Mouse (Mus musculus) forebrain, embryonic 11.5 days (tissue): ENCODE measurements around the gene Lamb2. TPM values are rescaled to one million over a fixed set of nuclear protein-coding genes. Genes with fewer than 3 reads are reported as not detected.

Experiments used
- ATAC-seq: fragments of 200-750 bp; cut with Nextera tagmentation; replicated peaks from 2 replicates; pipeline ENCODE4 v1.8.0; 2017; ENCODE audit warnings: moderate TSS enrichment; ENCODE audit not compliant: low FRiP score
- DNase-seq: peaks from one replicate; pipeline ENCODE4 v3.0.0-alpha.2; 2017; ENCODE audit warnings: low spot score
- H3K27ac ChIP-seq: fragments of 300-500 bp; sonication (generic); 2 replicates; pipeline ENCODE4 v1.5.1; 2014; ENCODE audit warnings: low read depth, low read length
- H3K27me3 ChIP-seq: fragments of 300-500 bp; sonication (generic); 2 replicates; pipeline ENCODE4 v1.6.1; 2014; ENCODE audit warnings: mild to moderate bottlenecking, low read length, mixed read lengths; ENCODE audit not compliant: control insufficient read depth, insufficient read depth
- H3K36me3 ChIP-seq: fragments of 300-500 bp; sonication (generic); 2 replicates; pipeline ENCODE4 v1.6.1; 2014; ENCODE audit warnings: mild to moderate bottlenecking, low read length, moderate library complexity, mixed read lengths; ENCODE audit not compliant: control insufficient read depth, insufficient read depth
- H3K4me1 ChIP-seq: fragments of 300-500 bp; sonication (generic); replicated peaks from 2 replicates; pipeline ENCODE4 v1.6.1; 2014; ENCODE audit warnings: low read length, mixed read lengths; ENCODE audit not compliant: control insufficient read depth, insufficient read depth
- H3K4me2 ChIP-seq: fragments of 300-500 bp; sonication (generic); 2 replicates; pipeline ENCODE4 v1.6.1; 2014; ENCODE audit warnings: low read depth, mild to moderate bottlenecking, low read length, moderate library complexity, mixed read lengths; ENCODE audit not compliant: severe bottlenecking
- H3K4me3 ChIP-seq: fragments of 300-500 bp; sonication (generic); 2 replicates; pipeline ENCODE4 v1.5.1; 2014; ENCODE audit warnings: low read depth, low read length
- H3K9ac ChIP-seq: fragments of 300-500 bp; sonication (generic); 2 replicates; pipeline ENCODE4 v1.6.1; 2014; ENCODE audit warnings: low read length
- H3K9me3 ChIP-seq: fragments of 300-500 bp; sonication (generic); 2 replicates; pipeline ENCODE4 v1.6.1; 2016; ENCODE audit warnings: low read length, mixed read lengths; ENCODE audit not compliant: control insufficient read depth
- WGBS: fragments of 180-500 bp; shearing (Covaris S2); extraction: QIAGEN DNeasy Blood & Tissue Kit; methylation state at CpG from one replicate; pipeline ENCODE4 v1.1.7; 2014; 5-methylcytosine and 5-hydroxymethylcytosine counted together
- polyA plus RNA-seq: library from polyadenylated mRNA; unstranded; fragments of >200 nt; fragmentation: Nextera tagmentation; extraction: Ambion mirVana; gene quantifications from 2 replicates; pipeline ENCODE4 v1.2.1, GENCODE M21; 2014

Lamb2 gene
- polyA plus RNA-seq, 1 experiment from 2014 or later, result 40.9 TPM

DNA sequence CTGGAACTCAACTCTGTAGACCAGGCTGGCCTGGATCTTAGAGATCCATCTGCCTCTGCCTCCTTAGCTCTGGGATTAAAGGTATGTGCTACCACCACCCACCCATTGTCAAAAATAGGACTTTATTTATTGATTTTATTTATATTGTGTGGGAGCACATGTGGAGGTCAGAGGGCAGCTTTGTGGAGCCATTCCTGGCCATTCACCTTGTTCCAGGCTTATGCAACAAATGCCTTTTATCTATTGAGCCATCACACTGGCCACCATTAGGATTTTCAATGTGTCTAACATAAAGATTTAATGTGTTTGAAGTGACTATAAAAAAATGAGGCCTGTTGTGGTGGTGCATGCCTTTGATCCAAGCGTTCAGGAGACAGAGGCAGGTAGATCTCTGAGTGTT is 52.0 kb downstream of the Lamb2 start:
- H3K36me3 ChIP-seq, result peaks cover 39% of the 10 kb centered on the region
- ATAC-seq (no peak), DNase-seq (no peak)
- H3K27ac ChIP-seq, result no peak overlapping the region
- H3K4me3 ChIP-seq, result no peak overlapping the region
- H3K9ac ChIP-seq, result no peak overlapping the region
- no peaks in the 10 kb centered on the region for H3K27me3 ChIP-seq
- H3K4me1 ChIP-seq, result no peaks in the 10 kb centered on the region
- H3K9me3 ChIP-seq, result no peaks in the 10 kb centered on the region
- WGBS, result 87% methylated on average over 1 of the region's 1 CpGs
- H3K4me2 ChIP-seq, result no peak overlapping the region

Other genes starting within 250 kb of the Lamb2 start
- 77.1 and 82.0 TPM in 2 replicates for gene Dag1, start 215.8 kb upstream of the Lamb2 start, polyA plus RNA-seq
- gene Nicn1, start 189.3 kb upstream of the Lamb2 start, polyA plus RNA-seq, result 46.8 and 61.8 TPM in 2 replicates
- gene Amt, start 182.9 kb upstream of the Lamb2 start, polyA plus RNA-seq, result 25.1 and 25.9 TPM in 2 replicates
- 298 and 303 TPM in 2 replicates for gene Rhoa, start 173.6 kb upstream of the Lamb2 start, polyA plus RNA-seq
- gene Tcta, start 173.6 kb upstream of the Lamb2 start, polyA plus RNA-seq, result 20.8 and 25.5 TPM in 2 replicates
- gene Gpx1, start 140.8 kb upstream of the Lamb2 start, polyA plus RNA-seq, result 740 and 778 TPM in 2 replicates
- gene Usp4, start 131.9 kb upstream of the Lamb2 start, polyA plus RNA-seq, result 131 and 138 TPM in 2 replicates
- gene 1700102P08Rik, start 86.9 kb upstream of the Lamb2 start, polyA plus RNA-seq, result 0.80 and 1.3 TPM in 2 replicates
- 0.69 and 0.89 TPM in 2 replicates for gene Ccdc36, start 51.3 kb upstream of the Lamb2 start, polyA plus RNA-seq
- not detected in 2 replicates for gene BC048562, start 43.3 kb upstream of the Lamb2 start, polyA plus RNA-seq
- 42.5 and 45.2 TPM in 2 replicates for gene Ccdc71, start 19.2 kb upstream of the Lamb2 start, polyA plus RNA-seq
- gene Klhdc8b, start 18.2 kb upstream of the Lamb2 start, polyA plus RNA-seq, result 49.5 and 53.9 TPM in 2 replicates
- gene Usp19, start 10.9 kb downstream of the Lamb2 start, polyA plus RNA-seq, result 84.0 and 90.0 TPM in 2 replicates
- 107 and 116 TPM in 2 replicates for gene Qars, start 28.0 kb downstream of the Lamb2 start, polyA plus RNA-seq
- gene Qrich1, start 37.1 kb downstream of the Lamb2 start, polyA plus RNA-seq, result 174 and 183 TPM in 2 replicates
- gene Impdh2, start 80.5 kb downstream of the Lamb2 start, polyA plus RNA-seq, result 197 and 199 TPM in 2 replicates
- 50.1 and 53.2 TPM in 2 replicates for gene Ndufaf3, start 87.7 kb downstream of the Lamb2 start, polyA plus RNA-seq
- 176 and 195 TPM in 2 replicates for gene Dalrd3, start 90.2 kb downstream of the Lamb2 start, polyA plus RNA-seq
- gene Wdr6, start 99.0 kb downstream of the Lamb2 start, polyA plus RNA-seq, result 196 TPM in 2 replicates
- gene P4htm, start 117.9 kb downstream of the Lamb2 start, polyA plus RNA-seq, result 11.9 and 12.6 TPM in 2 replicates
- gene Arih2, start 169.7 kb downstream of the Lamb2 start, polyA plus RNA-seq, result 61.1 and 62.1 TPM in 2 replicates
- gene Slc25a20, start 182.4 kb downstream of the Lamb2 start, polyA plus RNA-seq, result 22.6 and 26.0 TPM in 2 replicates
- 54.1 and 56.8 TPM in 2 replicates for gene Prkar2a, start 209.6 kb downstream of the Lamb2 start, polyA plus RNA-seq